ENCODE assay signal across 10 mouse cellular contexts in genomic region chr4:65589780-65590179, GRCm38 (mm10). TPM values are rescaled to one million over a fixed set of nuclear protein-coding genes. Genes with fewer than 3 reads are reported as not detected.
A peak's percentile ranks its signal among the peaks of the same experiment; 100 is the strongest.
DNase-seq lines count a peak whose midpoint lies in the region; ATAC-seq lines count a peak whose summit lies in the region.
"Had no signal": no experiment of that assay in that cellular context is flagged by ENCODE, and none has a peak within 500 bp of the region (broad histone marks: within the 10 kb centered on the region; RNA-seq: fewer than 3 reads in every experiment).

No protein-coding gene starts in this region.

- DNase-seq in cerebellum, adult 18-20 months: peak; percentile 51 to 58
- DNase-seq in cerebellum, adult 11-12 months: no peak
- DNase-seq in A20 (ENCODE audit: low read depth, low spot score): peak; percentile 45
- DNase-seq in heart, postnatal 36 days: peak; percentile 18 to 44
- no peak for DNase-seq in thymus, adult 18-20 months

- H3K9me3 ChIP-seq in limb, embryonic 12.5 days: no peaks in the 10 kb centered on the region
- H3K9me3 ChIP-seq in neural tube, embryonic 13.5 days: no peaks in the 10 kb centered on the region
- H3K9me3 ChIP-seq: heart, embryonic 15.5 days; stomach, embryonic 15.5 days had no signal

- no peaks in the 10 kb centered on the region for H3K36me3 ChIP-seq in limb, embryonic 12.5 days
- H3K36me3 ChIP-seq in neural tube, embryonic 13.5 days: no peaks in the 10 kb centered on the region
- H3K36me3 ChIP-seq: heart, embryonic 15.5 days; stomach, embryonic 15.5 days had no signal

- H3K4me2 ChIP-seq in limb, embryonic 12.5 days: no peak overlapping the region
- H3K4me2 ChIP-seq in neural tube, embryonic 13.5 days: no peak overlapping the region
- H3K4me2 ChIP-seq: heart, embryonic 15.5 days; stomach, embryonic 15.5 days had no signal

- peaks cover 4% of the 10 kb centered on the region for H3K4me1 ChIP-seq in limb, embryonic 12.5 days (replicated peaks)
- no peaks in the 10 kb centered on the region for H3K4me1 ChIP-seq in neural tube, embryonic 13.5 days (replicated peaks)
- H3K4me1 ChIP-seq: stomach, embryonic 15.5 days had no signal

- no peak overlapping the region for H3K4me3 ChIP-seq in limb, embryonic 12.5 days (replicated peaks)
- no peak overlapping the region for H3K4me3 ChIP-seq in neural tube, embryonic 13.5 days
- H3K4me3 ChIP-seq: heart, embryonic 15.5 days; stomach, embryonic 15.5 days had no signal

- H3K27me3 ChIP-seq in limb, embryonic 12.5 days: no peaks in the 10 kb centered on the region
- no peaks in the 10 kb centered on the region for H3K27me3 ChIP-seq in neural tube, embryonic 13.5 days
- H3K27me3 ChIP-seq: heart, embryonic 15.5 days; stomach, embryonic 15.5 days had no signal

- H3K27ac ChIP-seq in limb, embryonic 12.5 days: no peak overlapping the region
- H3K27ac ChIP-seq in neural tube, embryonic 13.5 days (replicated peaks): no peak overlapping the region
- H3K27ac ChIP-seq: heart, embryonic 15.5 days; stomach, embryonic 15.5 days had no signal

- intact Hi-C loops in heart, postnatal 36 days (cut with DNase I): loop anchor here (2.0 to 5.0 kb wide), 4 partner anchors 92 to 1067 kb away; no protein-coding TSS in a partner anchor

- no peak overlapping the region for H3K9ac ChIP-seq in limb, embryonic 12.5 days (replicated peaks)
- no peak overlapping the region for H3K9ac ChIP-seq in neural tube, embryonic 13.5 days
- H3K9ac ChIP-seq: heart, embryonic 15.5 days; stomach, embryonic 15.5 days had no signal

- peak; percentile 96 for ATAC-seq in common myeloid progenitor, adult 5-6 weeks (replicated peaks; ENCODE audit: low read depth, poor library complexity, severe bottlenecking)
- ATAC-seq in limb, embryonic 12.5 days (ENCODE audit: insufficient number of reproducible peaks, insufficient read depth, low FRiP score, low TSS enrichment, low read depth): peak; percentile 70
- peak; percentile 69; the same call in 1 of the 2 replicates for ATAC-seq in neural tube, embryonic 13.5 days (ENCODE audit: low read depth)

RNA-seq across cellular contexts. Expression of gene Trim32, which starts 15.0 kb away (rescaled TPM):
- 15.4 and 35.5 TPM in 2 replicates for total RNA-seq in common myeloid progenitor, adult 5-6 weeks (2017)
- 10 to 100 TPM; 14.6 to 20.1 TPM for total RNA-seq in heart, postnatal 36 days (2021)
- 55.9 and 61.5 TPM in 2 replicates for polyA plus RNA-seq in limb, embryonic 12.5 days (2016; fragmentation: Nextera tagmentation; extraction: Ambion mirVana)
- 136 and 143 TPM in 2 replicates for polyA plus RNA-seq in neural tube, embryonic 13.5 days (2015; fragmentation: Nextera tagmentation; extraction: Ambion mirVana)

Comparison
In these comparisons a context has a peak if more than half of its experiments do, and no peak if none do; other contexts are left out.
1. DNase-seq: peak in cerebellum, adult 18-20 months (2 of 2), A20 (single experiment) and heart, postnatal 36 days (2 of 2); none in cerebellum, adult 11-12 months (single experiment) and thymus, adult 18-20 months (0 of 2).
2. Peak in every context shown above with its lines, with median percentiles within 50 percentile points of each other: ATAC-seq.